Mouse (Mus musculus): ENCODE measurements around the gene Chat. TPM values are rescaled to one million over a fixed set of nuclear protein-coding genes. Genes with fewer than 3 reads are reported as not detected.

The Chat gene
- under 1 TPM in 1 of 2 experiments, not detected in 1; 0.34 TPM for total RNA-seq (2021)
- long read RNA-seq, experiment 1: 0 reads
- long read RNA-seq, experiment 2: 0 reads

- DNase-seq (ENCODE audit: low spot score in 2 of 2): no peak
These were observed at the start of gene Chat for GRCm38 (mm10) chr14:32465889-32466288. Chat (minus strand) TSS chr14:32465989.

- DNase-seq (ENCODE audit: low spot score in 2 of 2): peak; percentile 83 to 91
These were observed 47.7 kb upstream of the Chat start, which contains the start of gene Ercc6 for GRCm38 (mm10) chr14:32513336-32514032. Ercc6 (plus strand) TSS chr14:32513521.

- no peak for DNase-seq (ENCODE audit: low spot score in 2 of 2)
These were observed 47.1 kb upstream of the Chat start for GRCm38 (mm10) chr14:32512912-32513311.

- DNase-seq (ENCODE audit: low spot score in 2 of 2): no peak
These were observed 43.7 kb upstream of the Chat start for GRCm38 (mm10) chr14:32509443-32509961.

- no peak for DNase-seq (ENCODE audit: low spot score in 2 of 2)
These were observed 42.5 kb upstream of the Chat start for GRCm38 (mm10) chr14:32508105-32508835.

GRCm38 (mm10) chr14:32507216-32507615 lies 41.4 kb upstream of the Chat start:
- DNase-seq (ENCODE audit: low spot score in 2 of 2): no peak

- DNase-seq (ENCODE audit: low spot score in 2 of 2): no peak
These were observed 40.5 kb upstream of the Chat start for GRCm38 (mm10) chr14:32506329-32506728.

GRCm38 (mm10) chr14:32503897-32504296 lies 38.1 kb upstream of the Chat start:
- DNase-seq (ENCODE audit: low spot score in 2 of 2): no peak

- no peak for DNase-seq (ENCODE audit: low spot score in 2 of 2)
These were observed 37.2 kb upstream of the Chat start for GRCm38 (mm10) chr14:32502764-32503688.

GRCm38 (mm10) chr14:32501303-32501702 lies 35.5 kb upstream of the Chat start:
- no peak for DNase-seq (ENCODE audit: low spot score in 2 of 2)

GRCm38 (mm10) chr14:32496115-32496850 lies 30.5 kb upstream of the Chat start:
- DNase-seq (ENCODE audit: low spot score in 2 of 2): no peak

GRCm38 (mm10) chr14:32492521-32492920 lies 26.7 kb upstream of the Chat start:
- DNase-seq (ENCODE audit: low spot score in 2 of 2): no peak

- no peak for DNase-seq (ENCODE audit: low spot score in 2 of 2)
These were observed 16.3 kb upstream of the Chat start for GRCm38 (mm10) chr14:32482061-32482460.

- DNase-seq (ENCODE audit: low spot score in 2 of 2): no peak
These were observed 11.8 kb upstream of the Chat start for GRCm38 (mm10) chr14:32477581-32477980.

- DNase-seq (ENCODE audit: low spot score in 2 of 2): no peak
These were observed 10.8 kb upstream of the Chat start for GRCm38 (mm10) chr14:32476559-32476958.

GRCm38 (mm10) chr14:32472996-32473395 lies 7.2 kb upstream of the Chat start:
- DNase-seq (ENCODE audit: low spot score in 2 of 2): peak in 1 of 2 experiments; percentile 13

GRCm38 (mm10) chr14:32467606-32468005 lies 1.8 kb upstream of the Chat start:
- DNase-seq (ENCODE audit: low spot score in 2 of 2): peak; percentile 50 to 60

- no peak for DNase-seq (ENCODE audit: low spot score in 2 of 2)
These were observed 301 bp downstream of the Chat start for GRCm38 (mm10) chr14:32465506-32465870.

GRCm38 (mm10) chr14:32464601-32465505 lies 936 bp downstream of the Chat start, which contains the start of gene Slc18a3:
Slc18a3 (minus strand) TSS chr14:32464850.
- no peak for DNase-seq (ENCODE audit: low spot score in 2 of 2)
